Mouse (Mus musculus): ENCODE results near the gene Map3k5.

DNA sequence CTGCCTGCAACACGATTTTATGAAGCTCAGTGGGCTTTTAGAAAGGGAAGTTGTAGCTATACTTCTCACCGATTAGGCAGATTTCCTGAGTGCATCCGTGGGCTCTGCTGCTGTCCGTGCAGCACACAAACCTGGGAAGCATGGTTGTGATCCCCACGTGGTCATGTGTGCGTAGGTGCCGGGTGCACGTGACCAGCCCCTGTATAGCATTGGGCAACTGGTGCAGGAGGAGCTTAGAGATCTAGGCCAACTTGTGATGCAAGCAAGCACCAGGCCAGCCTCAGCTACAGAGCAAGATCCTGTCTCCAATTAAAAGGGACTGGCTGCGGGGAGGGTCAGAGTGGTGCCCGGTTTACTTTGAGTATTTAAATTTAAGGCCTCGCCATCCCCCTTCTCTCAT, 232.5 kb downstream of the Map3k5 start:
- no peak for TF ChIP-seq CEBPB (IDR thresholded peaks at IDR 0.05; ENCODE audit: insufficient read depth, poor library complexity, severe bottlenecking)
- TF ChIP-seq POLR2A (IDR thresholded peaks at IDR 0.05; ENCODE audit: insufficient read length, low read depth), result no peak
- no peak for TF ChIP-seq E2F4 (IDR thresholded peaks at IDR 0.05; ENCODE audit: insufficient read depth)
- no peak for TF ChIP-seq POLR2AphosphoS2 (IDR thresholded peaks at IDR 0.05; ENCODE audit: insufficient read length, low read depth)
- TF ChIP-seq MAX (IDR thresholded peaks at IDR 0.05; ENCODE audit: low read depth), result no peak
- TF ChIP-seq TCF12 (IDR thresholded peaks at IDR 0.05; ENCODE audit: insufficient read depth, poor library complexity, severe bottlenecking), result no peak
- TF ChIP-seq MYOD1 (IDR thresholded peaks at IDR 0.05; ENCODE audit: control insufficient read depth in 1 of 3, insufficient read length in 2 of 3, low read depth in 2 of 3), result no peak
